Mouse (Mus musculus): ENCODE measurements at regions not wholly inside any gene's neighbourhood (a gene's known extent, or its start where the extent isn't known, plus 50 kb on each side); places are given as distances from the start of the nearest gene placed in this dataset.
"Not testable (repeated sequence)": the region's sequence is repeated elsewhere in the genome, so short reads cannot be mapped to it uniquely, and the experiment has no call there.

DNA sequence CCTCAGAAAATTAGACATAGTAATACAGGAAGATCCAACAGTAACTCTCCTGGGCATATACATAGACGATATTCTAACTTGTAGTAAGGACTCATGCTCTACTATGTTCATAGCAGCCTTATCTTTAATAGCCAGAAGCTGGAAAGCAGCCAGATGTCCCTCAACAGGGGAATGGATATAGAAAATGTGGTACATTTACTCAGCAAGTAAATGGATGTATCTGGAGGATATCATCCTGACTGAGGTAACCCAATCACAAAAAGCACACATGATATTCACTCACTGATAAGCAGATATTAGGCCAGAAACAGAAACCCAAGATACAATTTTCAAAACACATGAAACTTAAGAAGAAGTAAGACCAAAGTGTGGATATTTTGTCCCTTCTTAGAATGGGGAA is 639.8 kb downstream of the Nebl start:
- 0 out of 2 replicates have a peak, but pooled peaks have one; percentile 30 for ATAC-seq (replicated peaks; ENCODE audit: low FRiP score, low TSS enrichment, poor library complexity, severe bottlenecking)

GRCm38 (mm10) chr2:17081266-17081665 is 650.0 kb downstream of the Nebl start:
- ATAC-seq (replicated peaks; ENCODE audit: low FRiP score, low TSS enrichment, poor library complexity, severe bottlenecking): no peak

GRCm38 (mm10) chr2:17065149-17066145 is 665.8 kb downstream of the Nebl start:
- not testable (repeated sequence) for ATAC-seq (replicated peaks; ENCODE audit: low FRiP score, low TSS enrichment, poor library complexity, severe bottlenecking)
